Mouse (Mus musculus): ENCODE results near the gene Myocd. TPM values are rescaled to one million over a fixed set of nuclear protein-coding genes. Genes with fewer than 3 reads are reported as not detected.

Gene Myocd
- total RNA-seq (2014; rRNA removed) (0.11 and 0.33 TPM in 2 replicates), polyA plus RNA-seq (2015; fragmentation: Nextera tagmentation; extraction: Ambion mirVana) (0.17 and 0.20 TPM in 2 replicates)

- ATAC-seq (ENCODE audit: low FRiP score): 0 out of 2 replicates have a peak, but pooled peaks have one; percentile 34
- WGBS: under 1% methylated on average over 37 of the region's 37 CpGs
Measured at GRCm38 (mm10) chr11:65269851-65270473, at the start of gene Myocd. Gene Myocd, minus strand, starts transcription at chr11:65269989.

DNA sequence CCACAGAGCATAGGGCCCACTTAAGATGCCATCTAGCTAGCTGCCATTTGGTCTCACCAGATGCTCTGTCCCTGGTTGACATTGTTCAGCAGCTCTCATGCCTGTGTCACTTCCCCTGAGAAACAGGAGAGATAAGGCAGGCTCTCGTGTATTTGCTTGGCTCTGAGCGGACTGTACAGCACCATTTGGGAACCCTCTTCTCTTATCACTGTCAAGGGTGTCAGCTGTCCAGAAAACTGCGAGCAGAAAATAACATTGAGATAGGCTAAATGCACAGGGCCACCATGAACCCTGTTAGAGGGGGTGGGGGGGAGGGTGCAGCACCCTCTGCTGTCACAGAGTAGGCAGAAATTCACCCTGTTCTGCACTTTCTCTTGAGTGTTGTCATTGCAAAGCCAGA, 34.0 kb upstream of the Myocd start:
- WGBS: 86% methylated on average over 3 of the region's 3 CpGs
- Histone ChIP-seq H3K27ac (ENCODE audit: low read depth, low read length) (no peak overlapping the region), H3K4me1 (ENCODE audit: insufficient read depth, low read length) (no peaks in the 10 kb centered on the region), H3K4me3 (ENCODE audit: low read depth, low read length) (no peak overlapping the region), H3K36me3 (ENCODE audit: insufficient read depth, low read length) (no peaks in the 10 kb centered on the region), H3K4me2 (ENCODE audit: low read depth, low read length, poor library complexity, severe bottlenecking) (no peak overlapping the region), H3K9me3 (ENCODE audit: low read length) (no peaks in the 10 kb centered on the region), H3K27me3 (ENCODE audit: insufficient read depth, low read length) (no peaks in the 10 kb centered on the region), H3K9ac (replicated peaks; ENCODE audit: low read length, poor library complexity, severe bottlenecking) (no peak overlapping the region)
- no peak for ATAC-seq (ENCODE audit: low FRiP score)
- TF ChIP-seq CTCF (IDR thresholded peaks at IDR 0.05): no peak
- no peak for DNase-seq (ENCODE audit: low spot score)

More at GRCm38 (mm10) chr11:65269851-65270473, at the start of gene Myocd:
- Histone ChIP-seq H3K36me3 (ENCODE audit: insufficient read depth, low read length) (no peaks in the 10 kb centered on the region), H3K4me3 (ENCODE audit: low read depth, low read length) (peak within 1 kb of the TSS; percentile 42), H3K27ac (ENCODE audit: low read depth, low read length) (no peak within 1 kb of the TSS), H3K9ac (replicated peaks; ENCODE audit: low read length, poor library complexity, severe bottlenecking) (peak within 1 kb of the TSS; percentile 42; the same call in 1 of the 2 replicates), H3K4me1 (ENCODE audit: insufficient read depth, low read length) (0 out of 2 replicates have a peak, but pooled peaks cover 6% of the 10 kb centered on the region), H3K4me2 (ENCODE audit: low read depth, low read length, poor library complexity, severe bottlenecking) (peak within 1 kb of the TSS; percentile 83), H3K27me3 (ENCODE audit: insufficient read depth, low read length) (peaks cover 8% of the 10 kb centered on the region), H3K9me3 (ENCODE audit: low read length) (no peaks in the 10 kb centered on the region)
- DNase-seq (ENCODE audit: low spot score): peak; percentile 36
- TF ChIP-seq CTCF (IDR thresholded peaks at IDR 0.05): peak; percentile 23; the same call in 1 of the 2 replicates

DNA sequence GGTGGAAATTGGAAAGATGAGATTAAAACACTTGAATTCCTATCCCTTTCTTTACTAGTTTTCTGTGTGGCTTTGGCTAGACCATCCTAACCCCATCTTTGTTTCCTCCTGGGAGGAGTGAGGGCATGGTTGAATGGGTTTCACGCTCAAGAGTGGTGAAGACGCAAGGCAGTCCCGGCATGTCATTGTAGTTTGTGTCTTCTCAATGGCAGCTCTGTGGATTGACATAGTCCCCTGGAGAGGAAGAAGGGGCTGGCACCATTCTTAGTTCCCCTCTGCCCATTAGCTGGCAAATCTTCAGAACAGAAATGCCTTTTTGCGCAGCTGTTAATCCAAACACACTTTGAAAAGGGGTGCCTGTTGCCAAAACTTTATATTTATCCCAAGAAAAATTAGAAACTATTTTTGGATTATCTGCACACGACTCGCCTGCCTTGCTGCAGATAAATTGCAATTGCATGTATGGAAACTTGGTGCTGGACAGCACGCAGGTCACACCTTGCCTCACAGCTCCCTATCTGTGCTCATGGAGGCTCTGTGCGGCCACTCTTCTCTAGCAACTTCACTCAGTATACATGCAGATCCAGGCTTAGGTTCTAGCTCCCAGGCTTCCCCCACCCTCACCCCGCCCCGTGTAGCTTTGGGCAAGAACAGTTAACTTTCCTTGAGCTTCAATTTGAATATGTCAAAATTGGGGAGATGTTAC, 24.5 kb upstream of the Myocd start:
- ATAC-seq (ENCODE audit: low FRiP score): no peak
- Histone ChIP-seq H3K4me2 (ENCODE audit: low read depth, low read length, poor library complexity, severe bottlenecking) (no peak overlapping the region), H3K4me3 (ENCODE audit: low read depth, low read length) (no peak overlapping the region), H3K9ac (replicated peaks; ENCODE audit: low read length, poor library complexity, severe bottlenecking) (no peak overlapping the region), H3K27me3 (ENCODE audit: insufficient read depth, low read length) (no peaks in the 10 kb centered on the region), H3K27ac (ENCODE audit: low read depth, low read length) (no peak overlapping the region), H3K9me3 (ENCODE audit: low read length) (no peaks in the 10 kb centered on the region), H3K36me3 (ENCODE audit: insufficient read depth, low read length) (no peaks in the 10 kb centered on the region), H3K4me1 (ENCODE audit: insufficient read depth, low read length) (no peaks in the 10 kb centered on the region)
- no peak for TF ChIP-seq CTCF (IDR thresholded peaks at IDR 0.05)
- 88% methylated on average over 10 of the region's 10 CpGs for WGBS
- no peak for DNase-seq (ENCODE audit: low spot score)

GRCm38 (mm10) chr11:65292994-65293393, 23.2 kb upstream of the Myocd start:
- no peak for TF ChIP-seq CTCF (IDR thresholded peaks at IDR 0.05)
- no peaks in the 10 kb centered on the region for H3K9me3 ChIP-seq (ENCODE audit: low read length)
- H3K36me3 ChIP-seq (ENCODE audit: insufficient read depth, low read length): no peaks in the 10 kb centered on the region
- H3K27me3 ChIP-seq (ENCODE audit: insufficient read depth, low read length): no peaks in the 10 kb centered on the region
- H3K4me2 ChIP-seq (ENCODE audit: low read depth, low read length, poor library complexity, severe bottlenecking): no peak overlapping the region
- H3K4me3 ChIP-seq (ENCODE audit: low read depth, low read length): no peak overlapping the region
- ATAC-seq (ENCODE audit: low FRiP score): no peak
- H3K4me1 ChIP-seq (ENCODE audit: insufficient read depth, low read length): no peaks in the 10 kb centered on the region
- no peak for DNase-seq (ENCODE audit: low spot score)
- no peak overlapping the region for H3K9ac ChIP-seq (replicated peaks; ENCODE audit: low read length, poor library complexity, severe bottlenecking)
- H3K27ac ChIP-seq (ENCODE audit: low read depth, low read length): no peak overlapping the region

DNA sequence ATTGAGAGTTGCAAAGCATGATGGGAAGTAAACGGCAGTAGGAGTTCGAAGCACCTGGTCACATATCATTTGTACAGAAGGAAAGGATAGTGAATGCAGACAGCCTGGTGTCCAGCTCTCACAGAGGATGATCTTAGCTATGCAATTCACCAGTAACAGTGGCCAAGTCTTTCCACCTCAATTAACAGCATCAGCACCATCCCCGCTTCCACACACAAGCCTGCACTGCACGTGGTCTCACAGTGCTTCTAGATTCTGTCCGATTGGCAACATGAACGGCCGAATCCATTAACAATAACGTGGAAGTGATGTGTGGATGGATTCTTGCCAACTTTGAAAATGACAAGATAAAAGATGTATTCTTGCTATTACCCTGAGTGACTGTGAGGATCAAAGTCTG, 17.9 kb upstream of the Myocd start:
- H3K27ac ChIP-seq (ENCODE audit: low read depth, low read length): no peak overlapping the region
- TF ChIP-seq CTCF (IDR thresholded peaks at IDR 0.05): no peak
- 72% methylated on average over 8 of the region's 8 CpGs for WGBS
- no peaks in the 10 kb centered on the region for H3K36me3 ChIP-seq (ENCODE audit: insufficient read depth, low read length)
- no peak overlapping the region for H3K9ac ChIP-seq (replicated peaks; ENCODE audit: low read length, poor library complexity, severe bottlenecking)
- no peak overlapping the region for H3K4me3 ChIP-seq (ENCODE audit: low read depth, low read length)
- H3K4me2 ChIP-seq (ENCODE audit: low read depth, low read length, poor library complexity, severe bottlenecking): no peak overlapping the region
- H3K9me3 ChIP-seq (ENCODE audit: low read length): no peaks in the 10 kb centered on the region
- DNase-seq (ENCODE audit: low spot score): peak; percentile 52
- H3K4me1 ChIP-seq (ENCODE audit: insufficient read depth, low read length): no peaks in the 10 kb centered on the region
- no peaks in the 10 kb centered on the region for H3K27me3 ChIP-seq (ENCODE audit: insufficient read depth, low read length)
- ATAC-seq (ENCODE audit: low FRiP score): no peak

DNA sequence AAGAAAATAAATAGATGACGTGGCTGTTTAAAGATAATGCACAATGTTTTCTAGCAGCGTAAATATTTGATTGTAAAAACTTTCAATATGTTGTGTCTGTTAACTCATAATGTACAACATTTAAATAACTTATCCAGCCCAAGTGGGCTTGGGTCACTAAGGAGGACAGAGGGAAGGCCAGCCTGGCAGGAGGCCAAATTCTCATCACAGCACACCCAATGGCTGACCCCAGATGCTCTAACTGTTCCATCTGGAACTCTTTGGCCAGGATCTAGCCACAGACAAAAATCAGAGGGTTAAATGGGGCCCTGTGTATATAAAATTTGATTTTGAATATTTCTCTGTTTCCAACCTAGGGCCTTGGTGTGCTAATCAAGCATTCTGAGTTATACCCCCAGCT, 16.4 kb upstream of the Myocd start:
- TF ChIP-seq CTCF (IDR thresholded peaks at IDR 0.05): no peak
- DNase-seq (ENCODE audit: low spot score): no peak
- Histone ChIP-seq H3K9me3 (ENCODE audit: low read length) (no peaks in the 10 kb centered on the region), H3K9ac (replicated peaks; ENCODE audit: low read length, poor library complexity, severe bottlenecking) (no peak overlapping the region), H3K27ac (ENCODE audit: low read depth, low read length) (no peak overlapping the region), H3K4me3 (ENCODE audit: low read depth, low read length) (no peak overlapping the region), H3K4me2 (ENCODE audit: low read depth, low read length, poor library complexity, severe bottlenecking) (no peak overlapping the region), H3K36me3 (ENCODE audit: insufficient read depth, low read length) (no peaks in the 10 kb centered on the region), H3K27me3 (ENCODE audit: insufficient read depth, low read length) (no peaks in the 10 kb centered on the region), H3K4me1 (ENCODE audit: insufficient read depth, low read length) (no peaks in the 10 kb centered on the region)
- no peak for ATAC-seq (ENCODE audit: low FRiP score)
- WGBS: 85% methylated on average over 2 of the region's 2 CpGs

All from midbrain, postnatal 0 days (tissue).